Mouse (Mus musculus) spleen, adult 2 months (tissue): ENCODE measurements around the gene Hoxb6. TPM values are rescaled to one million over a fixed set of nuclear protein-coding genes. Genes with fewer than 3 reads are reported as not detected.

Source experiments
- DNase-seq, 2 experiments: peaks; one replicate each; pipeline versions ENCODE4 v3.0.0 to v3.0.0-alpha.2; 2012 to 2021; ENCODE audit warnings: low spot score in 2 of 2, low read depth in 1 of 2
- H3K27ac ChIP-seq: fragments of 200-500 bp; 2 replicates; pipeline ENCODE4 v1.5.1; 2012; ENCODE audit warnings: low read length, inconsistent platforms; ENCODE audit not compliant: insufficient read depth
- H3K27me3 ChIP-seq: fragments of 200-500 bp; 2 replicates; pipeline ENCODE4 v1.6.1; 2012; ENCODE audit warnings: mild to moderate bottlenecking, moderate library complexity, low read length, inconsistent platforms; ENCODE audit not compliant: control insufficient read depth, insufficient read depth
- H3K36me3 ChIP-seq: fragments of 200-500 bp; 2 replicates; pipeline ENCODE4 v1.6.1; 2012; ENCODE audit warnings: mild to moderate bottlenecking, low read length, inconsistent platforms; ENCODE audit not compliant: control insufficient read depth, insufficient read depth
- H3K4me1 ChIP-seq: fragments of 200-500 bp; 2 replicates; pipeline ENCODE4 v1.6.1; 2011; ENCODE audit warnings: inconsistent platforms; ENCODE audit not compliant: control insufficient read depth, insufficient read depth, insufficient read length
- H3K4me3 ChIP-seq: fragments of 200-500 bp; 2 replicates; pipeline ENCODE4 v1.5.1; 2011; ENCODE audit warnings: mild to moderate bottlenecking, inconsistent platforms; ENCODE audit not compliant: insufficient read depth, insufficient read length; ENCODE audit errors: extremely low read depth
- CTCF ChIP-seq: fragments of 200-500 bp; IDR thresholded peaks from 2 replicates; pipeline ENCODE4 v1.5.1; 2011; ENCODE audit warnings: mild to moderate bottlenecking, inconsistent platforms; ENCODE audit not compliant: insufficient read depth, insufficient read length, insufficient replicate concordance; ENCODE audit errors: extremely low read depth
- POLR2A ChIP-seq: fragments of 200-500 bp; IDR thresholded peaks from 2 replicates; pipeline ENCODE4 v1.6.1; 2011; ENCODE audit warnings: low read depth, low read length, inconsistent platforms
- WGBS: fragments of 180-500 bp; shearing (Covaris S2); methylation state at CpG from one replicate; pipeline ENCODE4 v1.1.7; 2018; 5-methylcytosine and 5-hydroxymethylcytosine counted together
- polyA plus RNA-seq: library from polyadenylated mRNA; depleted of rRNA; stranded (reverse); fragments of >200 nt; gene quantifications from 2 replicates; pipeline ENCODE4 v1.2.3, GENCODE M21; 2012

The Hoxb6 gene
- polyA plus RNA-seq, 1 experiment, result 1.3 TPM

- H3K27ac ChIP-seq, result no peak within 1 kb of the TSS
- no peaks in the 10 kb centered on the region for H3K36me3 ChIP-seq
- H3K27me3 ChIP-seq, result peaks cover 63% of the 10 kb centered on the region
- no peak within 1 kb of the TSS for H3K4me3 ChIP-seq
- 8% methylated on average over 27 of the region's 27 CpGs for WGBS
- no peak for DNase-seq
- TF ChIP-seq CTCF (no peak), POLR2A (no peak)
- peaks cover 8% of the 10 kb centered on the region for H3K4me1 ChIP-seq
These were observed 10.3 kb upstream of the Hoxb6 start, which contains the start of gene Hoxb8 for GRCm38 (mm10) chr11:96281855-96282570. Gene Hoxb8 (plus strand): TSS chr11:96281905.

GRCm38 (mm10) chr11:96282795-96283430 lies 9.4 kb upstream of the Hoxb6 start:
- Histone ChIP-seq H3K4me3 (peak overlapping the region; percentile 16; the same call in 1 of the 2 replicates), H3K27me3 (peaks cover 60% of the 10 kb centered on the region), H3K4me1 (peaks cover 8% of the 10 kb centered on the region), H3K27ac (no peak overlapping the region), H3K36me3 (no peaks in the 10 kb centered on the region)
- DNase-seq, result no peak
- 4% methylated on average over 48 of the region's 49 CpGs for WGBS
- no peak for TF ChIP-seq POLR2A
- no peak for TF ChIP-seq CTCF

GRCm38 (mm10) chr11:96284041-96284749 lies 8.1 kb upstream of the Hoxb6 start:
- 1% methylated on average over 49 of the region's 49 CpGs for WGBS
- TF ChIP-seq POLR2A (no peak), CTCF (no peak)
- peaks cover 60% of the 10 kb centered on the region for H3K27me3 ChIP-seq
- DNase-seq, result no peak
- H3K27ac ChIP-seq, result no peak overlapping the region
- H3K36me3 ChIP-seq, result no peaks in the 10 kb centered on the region
- peaks cover 8% of the 10 kb centered on the region for H3K4me1 ChIP-seq
- peak overlapping the region; percentile 35; the same call in 1 of the 2 replicates for H3K4me3 ChIP-seq

DNA sequence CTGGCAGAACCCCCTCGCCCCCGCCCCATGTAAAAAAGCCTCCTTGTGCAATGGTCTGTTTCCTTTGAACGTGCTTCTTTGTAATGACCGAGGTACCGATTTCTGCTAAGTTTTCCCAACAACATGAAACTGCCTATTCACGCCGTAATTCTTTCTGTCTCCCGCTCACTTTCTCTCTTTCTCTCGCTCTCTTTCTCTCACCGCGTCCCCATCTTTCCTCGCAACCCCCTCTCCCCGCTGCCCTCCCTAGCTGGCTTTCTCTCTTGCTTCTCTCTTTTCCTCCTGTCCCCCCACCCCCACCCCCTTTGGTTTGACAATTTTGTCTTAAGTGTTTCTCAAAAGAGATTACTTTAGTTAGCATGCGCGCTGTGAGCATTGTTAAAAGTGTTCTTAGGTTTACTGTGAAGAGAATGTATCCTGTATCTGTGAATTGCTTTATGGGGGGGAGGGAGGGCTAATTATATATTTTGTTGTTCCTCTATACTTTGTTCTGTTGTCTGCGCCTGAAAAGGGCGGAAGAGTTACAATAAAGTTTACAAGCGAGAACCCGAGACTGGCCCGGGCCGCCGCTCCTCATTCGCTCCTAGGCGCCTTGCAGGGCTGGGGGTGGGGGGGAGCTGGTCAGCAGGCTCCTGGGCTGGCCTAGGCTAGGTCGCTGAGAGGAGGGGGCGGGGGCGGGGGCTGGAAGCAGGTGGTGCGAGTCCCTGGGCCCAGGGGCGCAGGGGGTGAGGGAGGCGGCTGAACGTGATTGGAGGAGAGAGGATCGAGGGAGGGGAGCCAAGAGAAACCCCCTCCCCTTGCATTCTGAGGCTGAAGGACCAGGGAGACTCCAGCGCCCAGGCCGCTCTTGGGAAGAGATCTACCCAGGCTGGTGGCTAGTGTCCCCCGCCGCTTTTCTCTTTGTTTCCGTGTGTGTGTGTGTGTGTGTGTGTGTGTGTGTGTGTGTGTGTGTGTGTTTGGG lies 7.2 kb upstream of the Hoxb6 start:
- 6% methylated on average over 37 of the region's 37 CpGs for WGBS
- Histone ChIP-seq H3K36me3 (no peaks in the 10 kb centered on the region), H3K4me3 (peak overlapping the region; percentile 33; the same call in 1 of the 2 replicates), H3K4me1 (peaks cover 8% of the 10 kb centered on the region), H3K27ac (no peak overlapping the region), H3K27me3 (peaks cover 54% of the 10 kb centered on the region)
- no peak for DNase-seq
- TF ChIP-seq POLR2A (no peak), CTCF (no peak)

DNA sequence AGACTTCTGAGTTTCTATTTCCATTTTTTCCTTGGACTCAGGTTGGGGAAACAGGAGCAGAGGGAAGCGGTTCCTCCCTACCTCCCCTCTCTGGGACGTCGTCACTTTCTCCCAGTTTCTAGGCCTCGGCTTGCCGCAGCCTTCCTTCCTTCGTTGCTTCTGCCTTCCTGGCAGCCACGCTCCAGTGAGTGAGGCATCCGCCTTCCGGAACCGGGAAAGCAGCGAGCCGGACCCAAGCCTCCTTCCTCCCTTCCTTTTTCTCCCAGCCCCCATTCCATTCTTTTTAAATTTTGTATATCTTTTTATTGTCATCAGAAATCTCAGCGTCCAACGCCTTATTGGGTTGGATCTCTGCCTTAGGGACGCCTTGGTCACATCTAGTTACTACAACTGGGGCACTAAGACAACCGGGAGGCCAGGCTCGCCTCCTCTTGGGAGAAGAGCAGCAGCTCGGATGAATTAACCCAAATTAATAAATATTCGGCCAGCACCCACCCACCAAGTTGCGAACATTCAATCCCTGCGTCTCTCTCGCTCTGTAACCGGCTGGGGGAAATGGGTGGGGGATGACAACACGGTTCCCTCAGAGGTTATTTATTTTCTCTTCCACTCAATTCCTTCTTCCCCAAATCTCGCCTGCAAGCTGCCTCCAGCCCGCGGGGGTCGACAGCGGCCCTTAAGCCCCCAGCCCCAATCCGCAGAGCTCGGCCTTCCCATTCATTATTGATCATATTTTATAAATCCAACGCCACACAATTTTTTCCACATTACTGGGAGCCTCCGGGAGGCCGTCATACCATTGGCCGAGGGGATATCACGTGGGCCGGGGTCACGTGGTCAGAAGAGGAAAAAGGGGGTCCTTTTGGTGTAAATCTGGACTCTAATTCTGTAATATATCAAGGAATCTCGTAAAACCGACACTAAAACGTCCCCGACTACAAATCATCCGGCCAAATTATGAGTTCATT lies 6.2 kb upstream of the Hoxb6 start, which contains the start of gene Hoxb7:
Gene Hoxb7, plus strand, starts transcription at position 853 of the 968 bp plus-strand sequence.
- no peak for DNase-seq
- H3K4me3 ChIP-seq, result peak within 1 kb of the TSS; percentile 37
- no peak for TF ChIP-seq POLR2A
- WGBS, result 3% methylated on average over 43 of the region's 43 CpGs
- no peaks in the 10 kb centered on the region for H3K36me3 ChIP-seq
- H3K4me1 ChIP-seq, result peaks cover 8% of the 10 kb centered on the region
- H3K27ac ChIP-seq, result peak within 1 kb of the TSS; percentile 37; the same call in 1 of the 2 replicates
- H3K27me3 ChIP-seq, result peaks cover 56% of the 10 kb centered on the region
